Mouse (Mus musculus): ENCODE measurements around the gene Ube2d1. TPM values are rescaled to one million over a fixed set of nuclear protein-coding genes. Genes with fewer than 3 reads are reported as not detected.
A peak's percentile ranks its signal among the peaks of the same experiment; 100 is the strongest.

Gene Ube2d1
- polyA plus RNA-seq, 1 experiment from 2014 or later, result 186 TPM

- Histone ChIP-seq H3K27ac (replicated peaks) (no peak overlapping the region), H3K36me3 (no peaks in the 10 kb centered on the region), H3K4me3 (no peak overlapping the region), H3K27me3 (no peaks in the 10 kb centered on the region), H3K9ac (no peak overlapping the region), H3K4me2 (no peak overlapping the region), H3K4me1 (replicated peaks) (no peaks in the 10 kb centered on the region), H3K9me3 (no peaks in the 10 kb centered on the region)
- WGBS, result 76% methylated on average over 11 of the region's 11 CpGs
- no peak for ATAC-seq (ENCODE audit: low FRiP score, low read depth)
These were observed 31.0 kb upstream of the Ube2d1 start for GRCm38 (mm10) chr10:71316056-71316455.

GRCm38 (mm10) chr10:71314596-71314995 lies 29.5 kb upstream of the Ube2d1 start:
- no peak overlapping the region for H3K27ac ChIP-seq (replicated peaks)
- no peaks in the 10 kb centered on the region for H3K4me1 ChIP-seq (replicated peaks)
- H3K4me2 ChIP-seq, result no peak overlapping the region
- H3K9me3 ChIP-seq, result no peaks in the 10 kb centered on the region
- no peak overlapping the region for H3K4me3 ChIP-seq
- H3K9ac ChIP-seq, result no peak overlapping the region
- H3K27me3 ChIP-seq, result no peaks in the 10 kb centered on the region
- ATAC-seq (ENCODE audit: low FRiP score, low read depth), result no peak
- 84% methylated on average over 3 of the region's 3 CpGs for WGBS
- no peaks in the 10 kb centered on the region for H3K36me3 ChIP-seq

- H3K27ac ChIP-seq (replicated peaks), result no peak overlapping the region
- H3K4me2 ChIP-seq, result no peak overlapping the region
- H3K4me3 ChIP-seq, result no peak overlapping the region
- ATAC-seq (ENCODE audit: low FRiP score, low read depth), result no peak
- H3K9ac ChIP-seq, result no peak overlapping the region
- no peaks in the 10 kb centered on the region for H3K27me3 ChIP-seq
- WGBS, result 54% methylated on average over 3 of the region's 3 CpGs
- no peaks in the 10 kb centered on the region for H3K36me3 ChIP-seq
- no peaks in the 10 kb centered on the region for H3K4me1 ChIP-seq (replicated peaks)
- no peaks in the 10 kb centered on the region for H3K9me3 ChIP-seq
These were observed 25.2 kb upstream of the Ube2d1 start for GRCm38 (mm10) chr10:71310288-71310687.

GRCm38 (mm10) chr10:71308199-71308598 lies 23.1 kb upstream of the Ube2d1 start:
- H3K4me2 ChIP-seq, result no peak overlapping the region
- no peak overlapping the region for H3K27ac ChIP-seq (replicated peaks)
- H3K27me3 ChIP-seq, result no peaks in the 10 kb centered on the region
- no peak overlapping the region for H3K4me3 ChIP-seq
- no peak overlapping the region for H3K9ac ChIP-seq
- H3K36me3 ChIP-seq, result no peaks in the 10 kb centered on the region
- ATAC-seq (ENCODE audit: low FRiP score, low read depth), result no peak
- no peaks in the 10 kb centered on the region for H3K9me3 ChIP-seq
- 94% methylated on average over 5 of the region's 5 CpGs for WGBS
- H3K4me1 ChIP-seq (replicated peaks), result no peaks in the 10 kb centered on the region

GRCm38 (mm10) chr10:71306759-71307158 lies 21.7 kb upstream of the Ube2d1 start:
- no peaks in the 10 kb centered on the region for H3K9me3 ChIP-seq
- ATAC-seq (ENCODE audit: low FRiP score, low read depth), result no peak
- H3K4me3 ChIP-seq, result no peak overlapping the region
- H3K27me3 ChIP-seq, result no peaks in the 10 kb centered on the region
- no peak overlapping the region for H3K27ac ChIP-seq (replicated peaks)
- WGBS, result 80% methylated on average over 6 of the region's 6 CpGs
- H3K36me3 ChIP-seq, result no peaks in the 10 kb centered on the region
- H3K9ac ChIP-seq, result no peak overlapping the region
- peak overlapping the region; percentile 42 for H3K4me2 ChIP-seq
- H3K4me1 ChIP-seq (replicated peaks), result no peaks in the 10 kb centered on the region

GRCm38 (mm10) chr10:71306190-71306589 lies 21.1 kb upstream of the Ube2d1 start:
- Histone ChIP-seq H3K9me3 (no peaks in the 10 kb centered on the region), H3K9ac (no peak overlapping the region), H3K27ac (replicated peaks) (no peak overlapping the region), H3K27me3 (no peaks in the 10 kb centered on the region), H3K4me2 (peak overlapping the region; percentile 42), H3K36me3 (no peaks in the 10 kb centered on the region), H3K4me3 (peak overlapping the region; percentile 21), H3K4me1 (replicated peaks) (no peaks in the 10 kb centered on the region)
- 29% methylated on average over 6 of the region's 6 CpGs for WGBS
- ATAC-seq (ENCODE audit: low FRiP score, low read depth), result no peak

GRCm38 (mm10) chr10:71302490-71302889 lies 17.4 kb upstream of the Ube2d1 start:
- no peak overlapping the region for H3K27ac ChIP-seq (replicated peaks)
- no peak overlapping the region for H3K4me2 ChIP-seq
- WGBS, result 29% methylated on average over 5 of the region's 5 CpGs
- no peak overlapping the region for H3K4me3 ChIP-seq
- no peaks in the 10 kb centered on the region for H3K9me3 ChIP-seq
- ATAC-seq (ENCODE audit: low FRiP score, low read depth), result no peak
- no peak overlapping the region for H3K9ac ChIP-seq
- no peaks in the 10 kb centered on the region for H3K4me1 ChIP-seq (replicated peaks)
- no peaks in the 10 kb centered on the region for H3K36me3 ChIP-seq
- H3K27me3 ChIP-seq, result no peaks in the 10 kb centered on the region

GRCm38 (mm10) chr10:71300161-71300560 lies 15.1 kb upstream of the Ube2d1 start:
- 82% methylated on average over 16 of the region's 16 CpGs for WGBS
- Histone ChIP-seq H3K4me2 (no peak overlapping the region), H3K9ac (no peak overlapping the region), H3K4me1 (replicated peaks) (no peaks in the 10 kb centered on the region), H3K9me3 (no peaks in the 10 kb centered on the region), H3K27me3 (no peaks in the 10 kb centered on the region), H3K27ac (replicated peaks) (no peak overlapping the region), H3K4me3 (no peak overlapping the region), H3K36me3 (no peaks in the 10 kb centered on the region)
- no peak for ATAC-seq (ENCODE audit: low FRiP score, low read depth)

GRCm38 (mm10) chr10:71293245-71293644 lies 8.2 kb upstream of the Ube2d1 start:
- Histone ChIP-seq H3K27ac (replicated peaks) (no peak overlapping the region), H3K27me3 (no peaks in the 10 kb centered on the region), H3K4me3 (no peak overlapping the region), H3K36me3 (no peaks in the 10 kb centered on the region), H3K4me2 (no peak overlapping the region), H3K9ac (no peak overlapping the region), H3K4me1 (replicated peaks) (no peaks in the 10 kb centered on the region), H3K9me3 (no peaks in the 10 kb centered on the region)
- ATAC-seq (ENCODE audit: low FRiP score, low read depth), result no peak
- 58% methylated on average over 4 of the region's 4 CpGs for WGBS

- WGBS, result 43% methylated on average over 4 of the region's 11 CpGs
- Histone ChIP-seq H3K9me3 (no peaks in the 10 kb centered on the region), H3K4me3 (no peak overlapping the region), H3K36me3 (no peaks in the 10 kb centered on the region), H3K4me2 (no peak overlapping the region), H3K9ac (no peak overlapping the region), H3K27ac (replicated peaks) (no peak overlapping the region), H3K4me1 (replicated peaks) (no peaks in the 10 kb centered on the region), H3K27me3 (no peaks in the 10 kb centered on the region)
- no peak for ATAC-seq (ENCODE audit: low FRiP score, low read depth)
These were observed 7.2 kb upstream of the Ube2d1 start for GRCm38 (mm10) chr10:71292254-71292653.

GRCm38 (mm10) chr10:71291801-71292200 lies 6.7 kb upstream of the Ube2d1 start:
- WGBS, result 24% methylated on average over 4 of the region's 4 CpGs
- Histone ChIP-seq H3K27me3 (no peaks in the 10 kb centered on the region), H3K4me2 (no peak overlapping the region), H3K27ac (replicated peaks) (no peak overlapping the region), H3K4me3 (no peak overlapping the region), H3K9ac (no peak overlapping the region), H3K36me3 (no peaks in the 10 kb centered on the region), H3K4me1 (replicated peaks) (no peaks in the 10 kb centered on the region), H3K9me3 (no peaks in the 10 kb centered on the region)
- ATAC-seq (ENCODE audit: low FRiP score, low read depth), result no peak

- no peak overlapping the region for H3K9ac ChIP-seq
- no peak overlapping the region for H3K4me2 ChIP-seq
- no peak overlapping the region for H3K27ac ChIP-seq (replicated peaks)
- ATAC-seq (ENCODE audit: low FRiP score, low read depth), result no peak
- H3K9me3 ChIP-seq, result no peaks in the 10 kb centered on the region
- no peaks in the 10 kb centered on the region for H3K4me1 ChIP-seq (replicated peaks)
- 20% methylated on average over 3 of the region's 3 CpGs for WGBS
- H3K36me3 ChIP-seq, result no peaks in the 10 kb centered on the region
- no peak overlapping the region for H3K4me3 ChIP-seq
- H3K27me3 ChIP-seq, result no peaks in the 10 kb centered on the region
These were observed 6.2 kb upstream of the Ube2d1 start for GRCm38 (mm10) chr10:71291179-71291661.

GRCm38 (mm10) chr10:71284511-71285125 lies 444 bp downstream of the Ube2d1 start:
- H3K9ac ChIP-seq, result peak overlapping the region; percentile 97
- H3K9me3 ChIP-seq, result no peaks in the 10 kb centered on the region
- H3K36me3 ChIP-seq, result no peaks in the 10 kb centered on the region
- peak overlapping the region; percentile 57 for H3K4me2 ChIP-seq
- peak overlapping the region; percentile 87 for H3K27ac ChIP-seq (replicated peaks)
- under 1% methylated on average over 39 of the region's 41 CpGs for WGBS
- no peaks in the 10 kb centered on the region for H3K27me3 ChIP-seq
- peak; percentile 87 for ATAC-seq (ENCODE audit: low FRiP score, low read depth)
- H3K4me3 ChIP-seq, result peak overlapping the region; percentile 90
- peaks cover 45% of the 10 kb centered on the region for H3K4me1 ChIP-seq (replicated peaks)
